Mouse (Mus musculus) small intestine, adult 2 months (tissue): Measurements from ENCODE around the gene Tldc2. TPM values are rescaled to one million over a fixed set of nuclear protein-coding genes. Genes with fewer than 3 reads are reported as not detected.

ENCODE experiments used
- H3K27ac ChIP-seq: fragments of 200-500 bp; 2 replicates; pipeline ENCODE4 v1.5.1; 2012; ENCODE audit warnings: low read depth, low read length, control low read depth, inconsistent platforms; ENCODE audit not compliant: insufficient read depth
- H3K27me3 ChIP-seq: fragments of 200-500 bp; 2 replicates; pipeline ENCODE4 v1.6.1; 2012; ENCODE audit warnings: mild to moderate bottlenecking, moderate library complexity, low read length, inconsistent platforms; ENCODE audit not compliant: control insufficient read depth, insufficient read depth
- H3K36me3 ChIP-seq: fragments of 200-500 bp; 2 replicates; pipeline ENCODE4 v1.6.1; 2012; ENCODE audit warnings: mild to moderate bottlenecking, low read length, control low read depth, inconsistent platforms; ENCODE audit not compliant: control insufficient read depth, insufficient read depth
- H3K4me1 ChIP-seq: fragments of 200-500 bp; 2 replicates; pipeline ENCODE4 v1.6.1; 2012; ENCODE audit warnings: low read length, inconsistent platforms, mixed read lengths; ENCODE audit not compliant: control insufficient read depth, insufficient read depth, insufficient read length
- H3K4me3 ChIP-seq: fragments of 200-500 bp; 2 replicates; pipeline ENCODE4 v1.5.1; 2012; ENCODE audit warnings: low read depth, mild to moderate bottlenecking, control low read depth, inconsistent platforms, low read length, moderate library complexity
- CTCF ChIP-seq: fragments of 200-500 bp; IDR thresholded peaks from 2 replicates; pipeline ENCODE4 v1.5.1; 2012; ENCODE audit warnings: low read depth, mild to moderate bottlenecking, control low read depth, inconsistent platforms, low read length, moderate library complexity, mixed read lengths; ENCODE audit not compliant: insufficient replicate concordance, insufficient read length; ENCODE audit errors: extremely low read depth
- POLR2A ChIP-seq: fragments of 200-500 bp; IDR thresholded peaks from 2 replicates; pipeline ENCODE4 v1.6.1; 2012; ENCODE audit warnings: low read depth, mild to moderate bottlenecking, control low read depth, inconsistent platforms, low read length, moderate library complexity
- WGBS: fragments of 180-500 bp; shearing (Covaris S2); methylation state at CpG from one replicate; pipeline ENCODE4 v1.1.7; 2018; 5-methylcytosine and 5-hydroxymethylcytosine counted together
- polyA plus RNA-seq: library from polyadenylated mRNA; depleted of rRNA; stranded (reverse); fragments of >200 nt; gene quantifications from 2 replicates; pipeline ENCODE4 v1.2.3, GENCODE M21; 2012

Tldc2 gene
- polyA plus RNA-seq, 1 experiment: 12.4 TPM

DNA sequence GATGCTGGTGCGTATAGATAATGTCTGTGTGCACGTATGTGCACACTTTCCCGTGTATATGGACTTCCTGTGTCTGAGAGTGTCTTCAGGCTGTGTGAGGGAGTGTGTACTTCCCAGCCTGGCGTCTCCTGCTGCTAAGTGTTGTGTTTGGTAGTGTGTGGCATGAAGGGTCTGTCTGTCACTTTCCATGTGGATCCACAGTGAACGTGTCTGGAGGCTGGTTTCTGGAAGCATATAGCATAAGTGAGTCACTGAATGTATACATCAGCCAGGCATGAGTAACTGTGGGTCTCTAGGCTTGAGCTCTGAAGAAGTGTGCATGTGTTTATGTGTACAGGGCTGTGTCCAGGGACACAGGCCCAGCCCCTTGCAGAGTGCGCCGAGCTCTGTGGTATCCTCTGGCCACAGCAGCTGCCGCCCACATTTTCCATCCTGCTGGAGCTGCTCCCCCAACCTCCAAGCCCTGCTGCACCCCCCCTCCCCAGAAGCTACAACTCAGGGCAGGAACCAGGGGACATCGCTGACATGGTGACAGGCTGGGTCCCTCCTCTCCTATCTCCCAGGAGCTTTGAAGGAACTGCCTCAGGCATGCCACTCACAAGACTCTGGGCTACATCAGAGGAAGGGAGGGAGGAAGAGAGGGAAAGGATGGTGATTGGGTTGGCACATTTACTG, 13.3 kb upstream of the Tldc2 start:
- Histone ChIP-seq H3K27ac (0 out of 2 replicates have a peak overlapping the region, but pooled peaks have one; percentile 2), H3K27me3 (peaks cover 11% of the 10 kb centered on the region), H3K4me3 (no peak overlapping the region), H3K36me3 (no peaks in the 10 kb centered on the region), H3K4me1 (peaks cover 58% of the 10 kb centered on the region)
- TF ChIP-seq CTCF: no peak
- TF ChIP-seq POLR2A: no peak
- 73% methylated on average over 9 of the region's 9 CpGs for WGBS

DNA sequence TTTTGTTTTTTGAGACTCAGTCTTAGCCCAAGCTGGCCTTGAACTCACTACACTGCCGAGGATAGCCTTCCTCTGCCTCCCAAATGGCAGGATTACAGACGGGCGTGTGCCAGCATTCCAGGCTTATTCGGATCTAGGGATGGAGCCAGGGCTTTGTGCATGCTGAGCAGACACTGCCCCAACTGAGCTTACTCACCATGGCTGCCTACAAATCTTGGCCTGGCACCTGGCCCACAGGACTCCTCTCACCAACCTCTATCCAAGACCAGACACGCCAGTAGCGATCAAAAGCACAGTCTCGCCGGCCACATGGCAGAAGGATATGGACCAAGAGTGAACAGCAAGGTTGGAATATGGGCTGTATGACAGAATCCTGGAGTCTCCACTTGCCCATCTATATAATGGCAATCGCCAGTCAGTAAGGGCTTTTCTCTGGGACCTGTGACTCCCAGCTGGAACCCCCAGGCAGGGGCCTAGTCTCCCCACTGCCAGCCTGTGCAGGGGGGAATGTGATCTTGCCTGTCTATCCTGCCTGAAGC, 12.6 kb upstream of the Tldc2 start:
- Histone ChIP-seq H3K36me3 (no peaks in the 10 kb centered on the region), H3K4me1 (peaks cover 51% of the 10 kb centered on the region), H3K27ac (no peak overlapping the region), H3K4me3 (no peak overlapping the region), H3K27me3 (peaks cover 19% of the 10 kb centered on the region)
- 74% methylated on average over 9 of the region's 9 CpGs for WGBS
- no peak for TF ChIP-seq POLR2A
- TF ChIP-seq CTCF: no peak

- H3K36me3 ChIP-seq: no peaks in the 10 kb centered on the region
- TF ChIP-seq POLR2A (no peak), CTCF (no peak)
- peaks cover 22% of the 10 kb centered on the region for H3K27me3 ChIP-seq
- H3K4me1 ChIP-seq: peaks cover 46% of the 10 kb centered on the region
- 75% methylated on average over 5 of the region's 5 CpGs for WGBS
- H3K4me3 ChIP-seq: no peak overlapping the region
- H3K27ac ChIP-seq: no peak overlapping the region
These were observed 12.1 kb upstream of the Tldc2 start for GRCm38 (mm10) chr2:157074772-157075171.

GRCm38 (mm10) chr2:157075226-157075625, 11.6 kb upstream of the Tldc2 start:
- TF ChIP-seq POLR2A (no peak), CTCF (no peak)
- Histone ChIP-seq H3K27ac (no peak overlapping the region), H3K4me3 (no peak overlapping the region), H3K36me3 (no peaks in the 10 kb centered on the region), H3K4me1 (peaks cover 43% of the 10 kb centered on the region), H3K27me3 (peaks cover 22% of the 10 kb centered on the region)
- WGBS: 61% methylated on average over 3 of the region's 3 CpGs

GRCm38 (mm10) chr2:157075685-157076084, 11.2 kb upstream of the Tldc2 start:
- Histone ChIP-seq H3K4me1 (peaks cover 38% of the 10 kb centered on the region), H3K27ac (no peak overlapping the region), H3K4me3 (no peak overlapping the region), H3K27me3 (peaks cover 22% of the 10 kb centered on the region), H3K36me3 (no peaks in the 10 kb centered on the region)
- TF ChIP-seq POLR2A: no peak
- no peak for TF ChIP-seq CTCF
- WGBS: 15% methylated on average over 3 of the region's 3 CpGs

- H3K4me1 ChIP-seq: peaks cover 29% of the 10 kb centered on the region
- TF ChIP-seq CTCF: no peak
- no peak for TF ChIP-seq POLR2A
- H3K27ac ChIP-seq: no peak overlapping the region
- 74% methylated on average over 7 of the region's 7 CpGs for WGBS
- no peaks in the 10 kb centered on the region for H3K36me3 ChIP-seq
- H3K27me3 ChIP-seq: peaks cover 22% of the 10 kb centered on the region
- H3K4me3 ChIP-seq: no peak overlapping the region
These were observed 10.3 kb upstream of the Tldc2 start for GRCm38 (mm10) chr2:157076585-157076984.

DNA sequence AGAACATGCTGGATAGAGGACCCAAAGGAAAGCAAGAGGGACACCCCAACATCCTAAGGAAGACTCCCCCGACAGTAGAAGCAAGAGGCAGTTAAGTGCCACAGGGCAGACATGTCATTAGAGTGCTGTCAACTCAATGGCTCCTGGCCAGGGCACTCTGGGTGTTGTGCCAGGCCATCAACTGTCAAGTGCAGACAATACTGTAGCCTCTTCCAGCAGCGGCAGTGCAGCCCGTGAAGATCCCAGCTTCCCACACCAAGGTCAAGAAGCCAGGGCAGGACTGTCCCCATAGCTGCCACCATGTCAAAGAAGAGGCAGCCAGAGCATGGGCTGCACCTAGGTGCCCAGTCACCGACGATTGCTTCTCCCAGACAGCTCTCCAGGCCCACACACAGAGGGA, 9.7 kb upstream of the Tldc2 start:
- TF ChIP-seq CTCF (no peak), POLR2A (no peak)
- WGBS: 32% methylated on average over 5 of the region's 5 CpGs
- Histone ChIP-seq H3K4me1 (peaks cover 24% of the 10 kb centered on the region), H3K36me3 (no peaks in the 10 kb centered on the region), H3K27ac (peak overlapping the region; percentile 46), H3K4me3 (peak overlapping the region; percentile 74), H3K27me3 (peaks cover 22% of the 10 kb centered on the region)

DNA sequence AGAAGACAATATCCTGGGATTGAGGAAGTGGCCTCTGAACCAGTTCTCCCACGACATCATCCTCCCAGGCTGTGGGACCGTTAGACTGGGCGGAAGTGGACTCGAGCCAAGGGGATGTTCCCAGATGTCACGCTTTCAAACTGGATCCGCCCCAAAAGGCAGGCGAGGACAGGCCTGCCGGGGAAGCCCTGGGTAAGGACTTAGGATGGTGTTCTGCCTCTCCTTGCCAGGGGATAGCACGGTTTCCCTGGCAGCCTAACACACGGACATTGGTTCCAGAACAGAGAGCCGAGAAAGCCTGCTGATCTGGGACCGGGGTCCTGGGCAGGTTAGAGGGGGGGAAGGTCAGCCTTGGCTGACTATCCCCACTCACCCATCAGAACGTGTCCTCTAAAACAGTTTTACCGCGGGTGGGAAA, 9.2 kb upstream of the Tldc2 start:
- H3K36me3 ChIP-seq: no peaks in the 10 kb centered on the region
- H3K4me1 ChIP-seq: peaks cover 19% of the 10 kb centered on the region
- H3K4me3 ChIP-seq: peak overlapping the region; percentile 74
- TF ChIP-seq POLR2A: no peak; the same call in 1 of the 2 replicates
- no peak for TF ChIP-seq CTCF
- H3K27me3 ChIP-seq: peaks cover 22% of the 10 kb centered on the region
- peak overlapping the region; percentile 46 for H3K27ac ChIP-seq
- 11% methylated on average over 15 of the region's 15 CpGs for WGBS
